Mouse (Mus musculus): ENCODE data around the gene Cd300lb. TPM values are rescaled to one million over a fixed set of nuclear protein-coding genes. Genes with fewer than 3 reads are reported as not detected.
A peak's percentile ranks its signal among the peaks of the same experiment; 100 is the strongest.
"Not testable (repeated sequence)": the region's sequence is repeated elsewhere in the genome, so short reads cannot be mapped to it uniquely, and the experiment has no call there.

Cd300lb gene
- total RNA-seq (2021) = under 1 TPM in 1 of 2 experiments, not detected in 1; 0.12 TPM
- long read RNA-seq, experiment 1 = 0 reads
- long read RNA-seq, experiment 2 = 0 reads

- no peak for DNase-seq (ENCODE audit: low spot score in 2 of 2)
Measured at GRCm38 (mm10) chr11:114934144-114934543, at the start of gene Cd300lb. Gene Cd300lb, minus strand, starts transcription at chr11:114934386.

- DNase-seq (ENCODE audit: low spot score in 2 of 2) = no peak
Measured at GRCm38 (mm10) chr11:114981866-114982265, 47.7 kb upstream of the Cd300lb start.

- no peak for DNase-seq (ENCODE audit: low spot score in 2 of 2)
Measured at GRCm38 (mm10) chr11:114972726-114973125, 38.5 kb upstream of the Cd300lb start.

DNA sequence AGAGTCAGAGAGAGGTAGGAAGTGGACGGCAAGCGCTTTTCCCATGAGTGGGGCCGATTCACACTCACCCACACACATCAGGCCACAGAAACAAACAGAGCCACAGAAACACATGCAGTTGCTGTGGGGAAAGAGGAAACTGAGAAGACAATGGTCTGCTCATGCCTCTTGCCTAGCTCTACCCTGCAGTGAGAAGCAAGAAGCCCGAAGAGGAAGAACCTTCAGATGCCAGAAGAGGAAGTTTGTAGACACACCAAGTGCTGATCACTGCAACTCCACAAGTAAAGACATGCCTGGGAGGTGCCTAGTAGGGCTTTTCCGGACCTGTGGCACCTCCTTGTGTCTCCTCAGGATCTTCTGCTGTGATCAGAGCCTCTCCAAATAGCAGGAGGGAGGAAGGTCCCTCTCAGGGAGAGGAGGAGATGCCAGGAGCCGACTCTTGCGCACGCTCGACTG lies 34.6 kb upstream of the Cd300lb start, which contains the start of gene Cd300c:
TSS of gene Cd300c (minus strand) at position 406 of the 456 bp plus-strand sequence.
- DNase-seq (ENCODE audit: low spot score in 2 of 2) = peak in 1 of 2 experiments; percentile 24

- DNase-seq (ENCODE audit: low spot score in 2 of 2) = no peak
Measured at GRCm38 (mm10) chr11:114965182-114965828, 31.1 kb upstream of the Cd300lb start.

DNA sequence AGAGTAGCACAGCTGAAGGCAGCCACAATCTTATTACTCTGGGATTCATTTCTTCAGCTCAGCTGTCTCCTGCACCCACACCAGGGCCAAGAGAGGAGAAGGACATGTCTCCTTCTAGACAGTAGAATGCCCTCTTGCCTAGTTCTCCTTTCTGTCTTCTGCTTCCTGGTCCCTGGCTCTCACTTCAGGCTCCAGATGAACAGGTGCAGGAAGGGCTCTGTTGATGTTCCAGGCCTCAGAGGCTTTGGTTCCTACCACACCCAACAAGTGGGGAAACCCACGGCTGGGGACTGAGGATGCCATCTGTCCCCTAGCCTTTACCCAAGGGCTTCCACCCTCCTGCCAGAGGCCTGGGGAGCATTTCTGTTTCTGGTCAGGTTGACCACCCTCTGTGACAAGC lies 26.2 kb upstream of the Cd300lb start:
- DNase-seq (ENCODE audit: low spot score in 2 of 2) = no peak

DNA sequence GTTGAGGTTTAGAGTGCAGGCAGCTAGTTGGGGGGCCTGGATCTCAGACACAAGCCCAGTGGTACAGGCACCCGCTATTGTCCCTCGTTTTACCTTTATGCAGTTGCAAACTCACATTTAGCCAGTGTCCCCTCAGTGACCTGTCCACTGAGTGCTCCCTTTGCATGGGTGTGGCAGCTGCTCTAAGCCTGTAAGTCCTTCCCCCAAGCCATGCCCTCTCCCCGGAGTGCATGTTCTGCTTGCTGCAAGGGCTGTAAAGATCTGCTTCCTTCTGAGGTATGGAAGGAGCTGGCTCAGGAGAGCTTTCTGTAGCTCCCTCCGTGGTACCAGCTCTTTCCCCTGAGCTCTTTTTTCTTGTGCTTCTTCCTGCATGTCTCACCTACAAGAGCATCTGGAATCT lies 595 bp downstream of the Cd300lb start:
- no peak for DNase-seq (ENCODE audit: low spot score in 2 of 2)

- no peak for DNase-seq (ENCODE audit: low spot score in 2 of 2)
Measured at GRCm38 (mm10) chr11:114931041-114931440, 3.1 kb downstream of the Cd300lb start.

DNA sequence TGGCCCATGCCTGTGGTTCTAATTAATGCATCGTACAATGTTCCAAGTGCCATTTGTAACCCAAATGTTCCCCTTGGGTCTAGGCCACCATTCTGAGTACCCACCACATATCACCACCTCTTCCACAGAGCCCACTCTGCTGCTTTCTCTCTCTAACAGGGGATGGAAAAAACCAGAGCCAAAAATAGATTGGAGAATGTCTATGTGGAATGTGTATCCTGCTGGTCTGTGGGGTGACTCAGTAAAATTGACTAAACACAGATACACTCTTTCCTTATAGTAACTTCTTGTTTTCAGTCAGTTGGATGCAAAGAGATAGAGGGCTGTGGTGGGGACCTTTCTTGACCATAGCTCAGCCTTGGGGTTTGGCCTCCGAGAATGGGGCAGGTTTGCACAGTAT lies 4.6 kb downstream of the Cd300lb start:
- DNase-seq (ENCODE audit: low spot score in 2 of 2) = no peak

DNA sequence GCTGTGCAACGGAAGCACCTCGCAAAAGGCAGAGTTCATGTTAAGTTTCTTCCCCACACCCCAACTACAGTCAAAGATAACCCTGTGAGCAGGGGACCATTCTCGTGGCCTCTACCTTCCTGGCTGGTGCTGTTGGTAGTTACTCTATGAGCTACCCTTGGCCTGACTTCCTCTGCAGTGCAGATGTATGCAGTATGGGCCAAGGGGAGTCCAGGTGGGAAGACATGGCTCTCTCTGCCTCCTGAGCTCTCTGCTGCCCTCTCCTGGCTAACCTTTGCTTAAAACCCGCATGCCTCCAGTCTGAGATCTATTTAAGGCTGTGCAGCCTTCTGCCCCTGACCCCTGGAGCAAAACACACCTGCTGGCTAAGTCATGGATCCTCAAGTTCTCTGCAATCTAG lies 10.2 kb downstream of the Cd300lb start:
- DNase-seq (ENCODE audit: low spot score in 2 of 2) = no peak

- DNase-seq (ENCODE audit: low spot score in 2 of 2) = no peak
Measured at GRCm38 (mm10) chr11:114922439-114922838, 11.7 kb downstream of the Cd300lb start.

DNA sequence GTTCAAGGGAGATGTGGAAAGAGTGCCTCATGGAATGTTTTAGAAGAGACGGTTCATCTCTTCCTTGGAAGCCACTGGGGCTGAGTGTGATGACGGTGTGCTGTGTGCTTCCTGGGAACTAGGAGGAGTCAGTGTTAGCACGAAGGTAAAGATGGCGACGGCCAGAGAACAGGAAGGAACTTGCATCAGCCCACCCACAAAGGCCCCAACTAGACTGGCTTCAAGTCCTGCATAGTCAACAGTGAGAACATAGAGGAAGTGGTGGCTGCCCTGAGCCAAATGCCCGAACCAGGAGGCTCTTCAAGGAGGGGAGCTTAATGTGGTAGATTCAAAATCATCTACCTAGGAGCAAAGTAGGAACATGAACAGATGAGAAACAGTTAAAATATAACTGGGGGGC lies 17.1 kb downstream of the Cd300lb start:
- no peak for DNase-seq (ENCODE audit: low spot score in 2 of 2)

- DNase-seq (ENCODE audit: low spot score in 2 of 2) = no peak
Measured at GRCm38 (mm10) chr11:114914978-114915377, 19.2 kb downstream of the Cd300lb start.

DNA sequence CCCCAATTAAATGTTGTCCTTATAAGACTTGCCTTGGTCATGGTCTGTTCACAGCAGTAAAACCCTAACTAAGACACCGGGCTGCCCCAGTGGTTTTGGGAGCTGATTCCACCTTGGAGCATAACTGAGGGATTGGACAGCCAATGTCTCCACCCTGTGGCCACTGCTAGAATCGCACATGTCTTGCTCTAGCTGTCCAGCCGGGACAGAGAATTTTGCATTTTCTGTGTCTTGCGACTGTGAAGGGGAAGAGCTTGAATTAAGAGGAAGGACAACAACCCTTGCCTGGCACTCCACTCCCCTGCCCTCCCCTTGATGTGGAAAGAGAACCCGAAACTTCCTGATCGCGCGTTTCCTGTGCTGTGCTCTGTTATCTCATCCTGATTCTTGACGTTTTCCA lies 21.3 kb downstream of the Cd300lb start:
- DNase-seq (ENCODE audit: low spot score in 2 of 2) = peak; percentile 82 to 85

- not testable (repeated sequence) for DNase-seq (ENCODE audit: low spot score in 2 of 2)
Measured at GRCm38 (mm10) chr11:114909538-114909937, 24.6 kb downstream of the Cd300lb start.

GRCm38 (mm10) chr11:114908086-114908485 lies 26.1 kb downstream of the Cd300lb start:
- no peak for DNase-seq (ENCODE audit: low spot score in 2 of 2)

GRCm38 (mm10) chr11:114907567-114907966 lies 26.6 kb downstream of the Cd300lb start:
- no peak for DNase-seq (ENCODE audit: low spot score in 2 of 2)

DNA sequence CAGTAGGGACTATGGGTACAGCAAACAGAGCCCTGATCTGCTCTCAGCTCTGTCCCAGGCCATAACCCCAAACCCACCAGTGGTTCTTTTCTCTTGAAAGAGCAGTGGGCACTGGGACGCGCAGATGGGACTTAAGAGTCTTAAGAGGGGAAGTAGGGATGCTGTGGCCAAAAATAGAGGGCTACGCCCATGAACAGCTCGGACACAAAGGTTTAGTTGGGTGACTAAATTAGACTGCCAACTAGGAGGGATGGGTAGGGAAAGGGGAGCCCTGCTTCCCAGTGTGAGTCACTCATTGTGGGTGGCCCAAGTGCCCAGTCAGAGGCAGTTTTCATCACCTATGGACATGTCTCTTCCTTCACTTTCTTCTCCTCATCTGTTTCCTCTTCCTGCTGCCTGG lies 31.0 kb downstream of the Cd300lb start:
- no peak for DNase-seq (ENCODE audit: low spot score in 2 of 2)

DNA sequence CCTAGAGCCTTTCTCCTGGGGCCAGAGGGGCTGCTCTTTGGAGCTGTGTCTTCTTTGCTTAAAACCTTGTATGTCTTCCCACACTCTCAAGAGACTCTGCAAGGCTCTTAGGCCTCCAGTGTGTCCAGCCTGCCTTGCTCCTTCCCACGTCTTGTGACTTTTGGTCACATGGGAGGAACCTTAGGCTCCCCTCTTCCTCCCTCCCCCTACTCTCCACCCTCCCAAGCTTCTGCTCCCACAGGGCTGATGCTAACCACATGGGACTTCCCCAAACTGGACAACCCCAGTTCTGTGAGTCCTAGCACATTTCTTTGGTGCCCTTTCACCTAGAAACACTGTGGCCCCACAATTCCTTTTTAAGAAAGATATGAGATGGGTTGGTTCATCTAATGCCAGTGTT lies 36.2 kb downstream of the Cd300lb start:
- no peak for DNase-seq (ENCODE audit: low spot score in 2 of 2)

- DNase-seq (ENCODE audit: low spot score in 2 of 2) = no peak
Measured at GRCm38 (mm10) chr11:114896085-114896484, 38.1 kb downstream of the Cd300lb start.

- DNase-seq (ENCODE audit: low spot score in 2 of 2) = no peak
Measured at GRCm38 (mm10) chr11:114890542-114890941, 43.6 kb downstream of the Cd300lb start.

GRCm38 (mm10) chr11:114889991-114890518 lies 44.1 kb downstream of the Cd300lb start, which contains the start of gene Cd300a:
Gene Cd300a, plus strand, starts transcription at chr11:114890041.
- DNase-seq (ENCODE audit: low spot score in 2 of 2) = no peak
